Mouse (Mus musculus): ENCODE measurements at regions not wholly inside any gene's neighbourhood (a gene's known extent, or its start where the extent isn't known, plus 50 kb on each side); places are given as distances from the start of the nearest gene placed in this dataset.

DNA sequence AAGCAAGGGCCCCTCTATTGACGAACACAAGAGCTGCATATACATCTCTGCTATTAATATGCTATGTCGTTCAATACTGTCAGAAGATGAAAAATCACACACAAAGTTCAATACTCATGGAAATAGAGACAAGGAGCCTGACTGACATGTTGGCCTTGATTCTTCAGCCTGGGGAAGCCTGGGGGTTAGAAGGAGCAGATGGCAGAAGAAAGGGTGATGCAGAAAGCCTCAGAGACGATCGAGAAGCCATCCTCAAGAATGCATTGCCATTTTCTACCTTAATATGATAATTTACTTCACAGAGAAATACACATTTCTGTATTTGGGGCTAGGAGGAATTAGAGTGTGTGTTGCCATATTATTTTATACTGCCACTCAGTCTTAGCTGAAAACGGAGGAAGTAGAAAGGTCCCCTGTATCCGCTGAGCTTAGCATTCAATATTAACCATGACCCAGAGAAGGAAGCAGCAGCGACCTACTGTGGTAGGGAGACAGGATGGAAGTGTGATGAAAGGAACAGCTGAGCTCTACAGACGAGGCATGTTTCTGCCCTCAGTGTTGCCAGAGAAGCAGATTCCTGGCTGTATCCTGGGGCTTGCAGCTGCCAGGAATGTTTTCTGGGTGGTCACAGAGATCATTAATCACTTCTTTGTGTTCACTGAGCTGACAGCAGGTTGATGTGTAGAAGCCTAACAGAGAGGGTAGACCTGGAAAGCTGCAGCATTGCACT is 105.2 kb downstream of the Lrig3 start:
- DNase-seq, result no peak

- no peak for DNase-seq
These were observed 105.7 kb downstream of the Lrig3 start for GRCm38 (mm10) chr10:126071714-126072057.

GRCm38 (mm10) chr10:126077313-126077966 is 111.5 kb downstream of the Lrig3 start:
- no peak for DNase-seq

- DNase-seq, result no peak
These were observed 116.6 kb downstream of the Lrig3 start for GRCm38 (mm10) chr10:126082576-126082975.

DNA sequence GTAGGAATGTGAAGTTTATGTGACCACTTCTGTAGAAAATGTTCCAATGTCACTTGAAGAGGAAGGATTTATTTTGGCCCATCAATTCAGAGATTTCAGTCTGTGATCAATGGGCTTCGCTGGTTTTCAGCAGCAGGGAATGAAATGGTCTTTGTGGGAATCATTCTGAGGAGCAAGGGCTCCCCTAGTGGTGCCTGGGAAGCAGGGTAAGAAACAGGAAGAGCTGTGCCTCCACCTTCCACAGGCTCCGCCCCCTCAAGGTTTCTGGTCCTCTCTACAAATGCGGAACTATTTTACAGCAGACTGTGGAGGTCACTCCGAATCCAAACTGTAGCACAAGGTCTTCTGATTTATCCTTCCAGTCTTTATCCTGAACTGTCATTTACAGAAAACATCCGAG is 120.7 kb downstream of the Lrig3 start:
- no peak for DNase-seq

DNA sequence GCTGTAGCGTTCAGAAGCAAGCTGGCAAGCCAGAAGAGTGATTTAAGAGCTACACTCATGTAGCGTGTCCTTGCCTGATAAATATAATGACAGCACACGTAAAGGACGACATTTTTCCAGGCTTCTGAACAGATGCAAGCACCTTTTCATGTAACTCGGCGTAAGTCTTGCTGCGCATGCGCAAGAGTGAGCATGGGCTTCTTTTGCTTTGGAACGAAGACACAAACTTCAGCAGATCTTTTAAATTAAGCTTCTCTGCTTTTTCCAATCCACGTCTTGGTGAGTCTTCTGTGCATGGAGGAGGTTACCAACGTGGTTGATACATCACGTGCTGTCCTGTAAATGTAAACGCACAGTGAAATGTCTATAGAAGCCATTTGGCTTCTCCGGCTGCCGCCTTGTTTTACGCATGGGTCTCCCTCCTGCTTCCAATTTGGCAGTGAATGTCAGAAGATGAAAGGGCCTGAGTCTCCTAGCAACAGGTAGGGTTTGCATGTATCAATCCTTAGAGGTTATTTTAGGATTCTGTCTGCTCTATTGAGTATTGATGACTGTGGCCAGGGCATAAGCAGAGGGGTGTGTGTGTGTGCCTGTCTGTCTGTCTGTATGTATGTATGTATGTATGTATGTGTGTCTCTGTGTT is 128.4 kb downstream of the Lrig3 start:
- no peak for DNase-seq

- DNase-seq, result no peak
These were observed 131.9 kb downstream of the Lrig3 start for GRCm38 (mm10) chr10:126097896-126098295.

- no peak for DNase-seq
These were observed 136.9 kb downstream of the Lrig3 start for GRCm38 (mm10) chr10:126102876-126103275.

- no peak for DNase-seq
These were observed 147.1 kb downstream of the Lrig3 start for GRCm38 (mm10) chr10:126113106-126113505.

- DNase-seq, result no peak
These were observed 149.4 kb downstream of the Lrig3 start for GRCm38 (mm10) chr10:126115386-126115785.

DNA sequence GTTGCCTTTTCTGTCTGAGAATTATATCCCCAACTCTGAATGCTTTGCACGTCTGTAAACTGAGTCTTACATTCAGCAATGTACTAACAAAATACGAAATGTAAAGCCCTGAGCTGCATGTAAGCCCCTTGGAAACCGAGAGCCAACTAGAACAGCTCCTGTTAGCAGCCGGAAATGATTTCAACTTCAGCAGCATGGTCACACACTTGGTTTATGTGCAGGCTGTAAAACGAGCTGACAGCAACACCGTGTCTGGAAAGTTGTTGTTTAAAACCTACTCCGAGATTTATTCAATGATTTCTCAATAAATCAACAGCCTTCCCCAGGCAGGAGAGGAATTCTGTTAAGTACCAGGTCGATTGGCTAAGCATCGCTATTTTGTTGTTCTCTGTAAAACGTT is 155.7 kb downstream of the Lrig3 start:
- no peak for DNase-seq

DNA sequence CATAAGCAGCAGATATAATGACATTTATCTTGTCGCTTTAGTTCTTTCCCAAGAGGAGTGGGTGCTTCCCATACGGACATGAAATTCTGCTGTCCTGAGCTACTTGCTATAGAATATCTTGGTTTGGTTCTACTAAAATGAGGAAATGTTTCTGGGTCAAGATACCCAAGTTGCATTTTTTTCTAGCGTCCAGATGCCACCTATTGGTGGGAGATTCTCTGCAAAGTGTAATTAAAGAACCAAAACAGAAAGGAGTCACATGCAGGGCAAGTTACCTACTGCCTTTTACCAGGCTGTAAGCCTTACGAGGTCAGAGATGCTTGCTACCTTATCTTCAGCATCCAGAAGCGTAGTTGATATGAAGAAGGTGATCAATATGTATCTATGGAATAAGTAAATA is 156.5 kb downstream of the Lrig3 start:
- no peak for DNase-seq

DNA sequence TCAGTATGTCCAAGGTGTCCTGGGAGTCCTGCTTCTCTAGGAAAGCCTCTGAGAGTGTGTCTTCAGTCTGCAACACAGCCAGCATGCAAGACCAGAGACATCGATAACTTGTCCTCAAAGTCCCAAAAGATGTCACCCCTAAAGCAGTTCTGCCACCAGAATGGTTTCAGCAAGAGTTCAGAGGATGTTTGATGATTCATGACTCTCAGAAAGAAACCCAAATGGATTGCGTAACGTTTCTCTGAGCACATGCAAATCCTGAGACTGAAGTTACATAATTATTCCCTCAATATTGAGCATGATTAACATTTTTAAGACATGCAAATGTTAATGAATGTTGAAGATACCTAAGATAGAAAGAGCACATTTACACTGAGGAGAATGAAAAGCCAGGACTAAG is 167.2 kb downstream of the Lrig3 start:
- DNase-seq, result no peak

DNA sequence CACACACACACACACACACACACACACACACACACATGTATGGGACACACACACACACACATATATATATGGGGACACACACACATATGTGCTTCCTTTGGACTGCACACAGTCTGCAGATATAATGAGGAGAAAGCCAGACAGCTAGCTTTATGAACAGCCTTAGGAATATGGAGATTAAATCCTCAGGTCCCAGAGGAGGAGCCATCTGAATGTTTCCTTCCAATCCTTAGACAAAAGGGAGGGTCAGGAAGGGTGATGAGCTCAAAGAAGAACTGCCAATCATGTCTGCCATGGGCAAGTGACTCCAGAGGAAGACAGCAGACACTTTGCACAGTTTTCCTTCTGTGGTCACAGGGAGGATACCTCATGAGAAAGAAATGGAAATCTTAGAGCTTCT is 168.0 kb downstream of the Lrig3 start:
- no peak for DNase-seq

DNA sequence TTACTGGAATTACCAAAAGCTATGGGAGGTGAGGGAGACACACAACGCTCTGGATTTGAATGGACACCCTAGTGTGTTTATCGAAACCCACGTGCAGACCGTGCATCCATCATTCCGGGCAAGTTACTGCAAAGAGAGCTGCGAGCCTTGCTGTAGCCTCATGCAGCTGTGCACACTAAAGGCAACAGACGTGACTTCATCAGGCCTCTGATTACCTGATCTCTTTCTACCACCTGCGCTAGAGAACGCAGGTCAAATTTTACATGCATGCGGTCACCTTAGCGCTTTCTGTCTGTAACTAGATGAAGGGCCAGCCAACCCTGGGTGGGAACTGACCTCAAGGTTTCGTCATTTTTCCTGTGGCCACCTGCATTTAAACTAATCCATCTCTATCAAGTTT is 172.6 kb downstream of the Lrig3 start:
- no peak for DNase-seq

- DNase-seq, result no peak
These were observed 175.6 kb downstream of the Lrig3 start for GRCm38 (mm10) chr10:126141586-126141985.

- DNase-seq, result no peak
These were observed 177.9 kb downstream of the Lrig3 start for GRCm38 (mm10) chr10:126143833-126144232.

DNA sequence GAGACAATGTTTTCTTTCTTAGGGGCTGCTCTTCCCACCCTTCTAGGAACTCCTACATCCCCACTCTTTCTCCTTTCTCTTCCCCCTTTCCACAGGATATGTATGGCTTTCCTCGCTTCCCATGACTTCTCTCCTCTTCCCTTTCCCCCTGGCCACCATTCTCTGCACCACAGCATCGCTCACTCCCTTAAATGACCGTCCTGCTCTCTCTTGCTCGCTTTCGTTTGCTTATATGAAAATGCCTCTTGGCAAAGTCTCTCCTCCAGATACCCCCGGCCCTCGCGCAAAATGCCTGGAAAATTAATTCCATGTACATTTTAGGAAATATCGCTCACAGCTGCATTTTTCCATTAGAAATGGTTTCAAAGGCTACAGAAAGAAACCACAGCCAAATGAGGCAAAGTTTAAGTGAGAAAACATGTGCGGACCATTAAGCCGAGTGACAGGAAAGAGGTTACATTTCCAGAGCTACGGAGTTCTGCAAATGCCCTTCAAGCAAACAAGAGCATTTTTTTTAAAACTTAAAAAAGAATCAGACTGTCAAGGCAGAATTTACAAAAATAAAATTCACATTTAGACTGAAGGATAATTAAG is 178.7 kb downstream of the Lrig3 start:
- DNase-seq, result no peak

GRCm38 (mm10) chr10:126157300-126157699 is 191.3 kb downstream of the Lrig3 start:
- DNase-seq, result no peak

DNA sequence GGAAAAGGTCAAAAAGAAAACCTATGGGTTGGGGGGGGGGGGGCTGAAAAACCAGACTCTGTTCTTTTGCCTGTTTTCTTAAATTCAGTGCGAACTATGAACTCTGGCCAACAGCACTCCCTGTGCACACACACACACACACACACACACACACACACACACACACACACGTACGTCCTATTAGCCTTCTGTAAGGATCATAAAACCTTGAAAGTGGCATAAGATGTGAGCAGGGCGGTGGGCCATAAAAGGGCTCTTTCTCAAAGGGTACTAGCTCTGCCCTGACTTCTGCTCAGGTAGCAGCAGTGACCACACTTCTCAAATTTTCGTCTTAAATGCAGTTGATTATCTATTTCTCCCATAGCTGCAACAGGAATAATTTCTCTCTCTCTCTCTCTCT is 199.2 kb downstream of the Lrig3 start:
- DNase-seq, result no peak

DNA sequence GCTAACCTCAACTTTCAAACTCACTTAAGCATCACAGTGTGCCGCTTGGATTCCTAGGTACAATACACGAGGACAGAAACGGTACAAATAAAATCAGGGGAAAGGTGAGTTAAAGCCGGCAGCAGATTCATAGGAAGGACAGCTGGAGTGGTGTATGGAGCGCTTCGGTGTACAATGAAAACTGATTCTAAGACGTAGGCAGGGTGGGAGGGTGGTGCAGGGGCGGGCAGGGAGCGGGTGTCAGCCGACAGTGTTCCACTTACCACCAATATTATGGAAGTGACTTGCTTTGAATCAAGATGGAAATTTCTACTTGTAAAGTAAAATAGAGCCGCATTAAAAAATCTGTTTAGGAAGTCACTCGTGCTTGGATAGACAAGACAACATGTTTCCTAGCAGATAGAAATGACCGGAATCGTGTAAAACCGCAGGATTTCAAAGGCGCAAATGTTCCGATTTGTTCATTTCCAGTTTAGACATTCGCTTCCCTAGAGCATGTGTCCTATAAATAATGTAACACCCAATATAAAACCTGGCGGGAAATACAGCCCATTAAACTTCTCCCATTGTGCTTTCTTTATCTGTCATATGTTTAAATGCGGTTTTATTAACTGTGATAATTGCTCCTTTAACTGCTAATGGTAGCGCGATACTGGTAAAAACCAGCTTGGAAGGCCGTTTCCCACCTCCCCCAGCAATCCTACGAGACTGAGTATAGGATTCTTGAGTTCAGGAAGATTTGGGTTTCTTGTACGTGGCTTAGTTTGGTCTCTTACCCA is 203.3 kb downstream of the Lrig3 start:
- no peak for DNase-seq

DNA sequence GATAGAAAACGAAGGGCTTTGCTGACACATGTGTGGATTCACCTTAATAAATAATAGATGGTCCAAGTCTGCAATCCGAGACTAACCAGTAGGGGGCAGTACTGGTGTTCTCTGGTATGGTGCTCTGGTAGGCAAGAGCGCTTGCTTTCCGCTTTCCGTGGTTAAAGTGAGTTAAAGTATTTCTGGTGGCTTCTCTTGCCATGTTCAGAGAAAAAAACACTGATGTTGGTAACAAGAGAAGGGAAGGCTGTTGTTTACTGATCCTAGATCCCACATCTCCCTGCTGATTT is 203.9 kb downstream of the Lrig3 start:
- DNase-seq, result peak; percentile 47

Measured in adrenal gland, postnatal 14 days (tissue).